Mouse (Mus musculus) lung, postnatal 0 days (tissue): ENCODE data around the gene Ptprt.

Experiments used
- CTCF ChIP-seq: IDR thresholded peaks from 2 replicates; pipeline ENCODE4 v1.5.1; 2016; ENCODE audit warnings: antibody characterized with exemption, mild to moderate bottlenecking
- EP300 ChIP-seq: IDR thresholded peaks from 2 replicates; pipeline ENCODE4 v1.6.1; 2016; ENCODE audit warnings: antibody characterized with exemption, mild to moderate bottlenecking, control low read depth

DNA sequence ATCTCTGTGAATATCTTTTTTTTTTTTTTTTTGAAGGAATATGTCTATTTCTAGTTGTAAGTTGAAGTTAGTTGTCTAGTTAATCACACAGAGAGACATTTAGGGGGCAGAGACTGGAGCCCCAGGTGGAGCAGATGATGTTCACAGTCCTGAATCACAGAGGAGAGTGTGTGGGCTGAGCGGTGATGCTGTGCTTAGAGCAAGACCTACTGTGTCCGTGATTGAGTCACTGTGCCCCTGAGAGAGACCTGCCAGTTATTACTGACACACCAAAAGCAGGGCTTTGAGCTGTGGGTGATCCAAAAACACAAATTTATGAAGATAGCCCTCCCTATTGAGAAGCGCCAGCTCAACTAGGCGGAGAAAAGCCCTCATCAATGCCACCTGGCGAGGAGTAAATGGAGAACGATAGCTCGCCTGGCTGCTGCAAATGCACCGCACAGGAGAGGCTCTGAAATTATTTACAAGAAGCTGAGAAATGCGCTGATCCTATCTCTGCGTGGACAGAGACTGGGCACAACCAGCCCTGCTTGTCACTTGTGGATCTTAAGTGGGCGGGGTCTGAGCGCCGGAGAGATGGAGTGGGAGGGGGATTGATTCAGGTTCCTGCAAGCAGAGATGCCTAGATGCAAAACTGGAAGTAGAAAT, 1162.4 kb downstream of the Ptprt start:
- TF ChIP-seq CTCF (no peak), EP300 (no peak)
